Mouse (Mus musculus): ENCODE data around the gene Slc34a1. TPM values are rescaled to one million over a fixed set of nuclear protein-coding genes. Genes with fewer than 3 reads are reported as not detected.

The Slc34a1 gene
- polyA plus RNA-seq (2014; fragmentation: Illumina TruSeq; extraction: RNeasy Lipid Tissue Mini Kit (QIAGEN cat#74804); ENCODE audit: insufficient read depth, low read depth, low replicate concordance) = not detected

GRCm38 (mm10) chr13:55398088-55398487 is at the start of gene Slc34a1:
Gene Slc34a1 (plus strand): TSS chr13:55398187.

GRCm38 (mm10) chr13:55362453-55363060 is 35.4 kb upstream of the Slc34a1 start, which contains the start of gene Lman2:
Gene Lman2 (minus strand): TSS chr13:55362783.

GRCm38 (mm10) chr13:55369531-55370114 is 28.4 kb upstream of the Slc34a1 start, which contains the start of gene Rgs14:
Gene Rgs14 (plus strand): TSS chr13:55369732.

GRCm38 (mm10) chr13:55414743-55415380 is 16.9 kb downstream of the Slc34a1 start, which contains the start of gene Pfn3:
Gene Pfn3 (minus strand): TSS chr13:55415232.

GRCm38 (mm10) chr13:55426613-55427012 is 28.6 kb downstream of the Slc34a1 start, which contains the start of gene F12:
Gene F12 (minus strand): TSS chr13:55426793.

GRCm38 (mm10) chr13:55444937-55445315 is 46.9 kb downstream of the Slc34a1 start, which contains the start of gene Grk6:
Gene Grk6 (plus strand): TSS chr13:55445072.

GRCm38 (mm10) chr13:55464027-55464884 is 66.3 kb downstream of the Slc34a1 start, which contains the start of gene Prr7:
Gene Prr7 (plus strand): TSS chr13:55464267.

Other genes with a start within 250 kb of the Slc34a1 start
- 12.4 TPM for gene Fgfr4, start 245.5 kb upstream of the Slc34a1 start, polyA plus RNA-seq (2014; fragmentation: Illumina TruSeq; extraction: RNeasy Lipid Tissue Mini Kit (QIAGEN cat#74804); ENCODE audit: insufficient read depth, low read depth, low replicate concordance)
- 12.2 TPM for gene Nsd1, start 188.4 kb upstream of the Slc34a1 start, polyA plus RNA-seq (2014; fragmentation: Illumina TruSeq; extraction: RNeasy Lipid Tissue Mini Kit (QIAGEN cat#74804); ENCODE audit: insufficient read depth, low read depth, low replicate concordance)
- 118 TPM for gene Prelid1, start 77.7 kb upstream of the Slc34a1 start, polyA plus RNA-seq (2014; fragmentation: Illumina TruSeq; extraction: RNeasy Lipid Tissue Mini Kit (QIAGEN cat#74804); ENCODE audit: insufficient read depth, low read depth, low replicate concordance)
- gene Rab24, start 76.2 kb upstream of the Slc34a1 start, polyA plus RNA-seq (2014; fragmentation: Illumina TruSeq; extraction: RNeasy Lipid Tissue Mini Kit (QIAGEN cat#74804); ENCODE audit: insufficient read depth, low read depth, low replicate concordance) = 54.5 TPM
- gene Mxd3, start 68.4 kb upstream of the Slc34a1 start, polyA plus RNA-seq (2014; fragmentation: Illumina TruSeq; extraction: RNeasy Lipid Tissue Mini Kit (QIAGEN cat#74804); ENCODE audit: insufficient read depth, low read depth, low replicate concordance) = 1.1 TPM
- gene Lman2, start 35.4 kb upstream of the Slc34a1 start, polyA plus RNA-seq (2014; fragmentation: Illumina TruSeq; extraction: RNeasy Lipid Tissue Mini Kit (QIAGEN cat#74804); ENCODE audit: insufficient read depth, low read depth, low replicate concordance) = 46.3 TPM
- 6.5 TPM for gene Rgs14, start 28.5 kb upstream of the Slc34a1 start, polyA plus RNA-seq (2014; fragmentation: Illumina TruSeq; extraction: RNeasy Lipid Tissue Mini Kit (QIAGEN cat#74804); ENCODE audit: insufficient read depth, low read depth, low replicate concordance)
- gene Pfn3, start 17.0 kb downstream of the Slc34a1 start, polyA plus RNA-seq (2014; fragmentation: Illumina TruSeq; extraction: RNeasy Lipid Tissue Mini Kit (QIAGEN cat#74804); ENCODE audit: insufficient read depth, low read depth, low replicate concordance) = not detected
- 0.11 TPM for gene F12, start 28.6 kb downstream of the Slc34a1 start, polyA plus RNA-seq (2014; fragmentation: Illumina TruSeq; extraction: RNeasy Lipid Tissue Mini Kit (QIAGEN cat#74804); ENCODE audit: insufficient read depth, low read depth, low replicate concordance)
- 26.2 TPM for gene Grk6, start 46.9 kb downstream of the Slc34a1 start, polyA plus RNA-seq (2014; fragmentation: Illumina TruSeq; extraction: RNeasy Lipid Tissue Mini Kit (QIAGEN cat#74804); ENCODE audit: insufficient read depth, low read depth, low replicate concordance)
- 1.3 TPM for gene Prr7, start 66.1 kb downstream of the Slc34a1 start, polyA plus RNA-seq (2014; fragmentation: Illumina TruSeq; extraction: RNeasy Lipid Tissue Mini Kit (QIAGEN cat#74804); ENCODE audit: insufficient read depth, low read depth, low replicate concordance)
- gene Dbn1, start 89.9 kb downstream of the Slc34a1 start, polyA plus RNA-seq (2014; fragmentation: Illumina TruSeq; extraction: RNeasy Lipid Tissue Mini Kit (QIAGEN cat#74804); ENCODE audit: insufficient read depth, low read depth, low replicate concordance) = 5.0 TPM
- gene Pdlim7, start 115.5 kb downstream of the Slc34a1 start, polyA plus RNA-seq (2014; fragmentation: Illumina TruSeq; extraction: RNeasy Lipid Tissue Mini Kit (QIAGEN cat#74804); ENCODE audit: insufficient read depth, low read depth, low replicate concordance) = 31.3 TPM
- 17.2 TPM for gene Dok3, start 131.1 kb downstream of the Slc34a1 start, polyA plus RNA-seq (2014; fragmentation: Illumina TruSeq; extraction: RNeasy Lipid Tissue Mini Kit (QIAGEN cat#74804); ENCODE audit: insufficient read depth, low read depth, low replicate concordance)
- 22.7 TPM for gene Ddx41, start 138.5 kb downstream of the Slc34a1 start, polyA plus RNA-seq (2014; fragmentation: Illumina TruSeq; extraction: RNeasy Lipid Tissue Mini Kit (QIAGEN cat#74804); ENCODE audit: insufficient read depth, low read depth, low replicate concordance)
- 54.6 TPM for gene Fam193b, start 172.9 kb downstream of the Slc34a1 start, polyA plus RNA-seq (2014; fragmentation: Illumina TruSeq; extraction: RNeasy Lipid Tissue Mini Kit (QIAGEN cat#74804); ENCODE audit: insufficient read depth, low read depth, low replicate concordance)
- 140 TPM for gene Tmed9, start 175.5 kb downstream of the Slc34a1 start, polyA plus RNA-seq (2014; fragmentation: Illumina TruSeq; extraction: RNeasy Lipid Tissue Mini Kit (QIAGEN cat#74804); ENCODE audit: insufficient read depth, low read depth, low replicate concordance)
- 12.9 TPM for gene B4galt7, start 201.7 kb downstream of the Slc34a1 start, polyA plus RNA-seq (2014; fragmentation: Illumina TruSeq; extraction: RNeasy Lipid Tissue Mini Kit (QIAGEN cat#74804); ENCODE audit: insufficient read depth, low read depth, low replicate concordance)
- gene Caml, start 224.8 kb downstream of the Slc34a1 start, polyA plus RNA-seq (2014; fragmentation: Illumina TruSeq; extraction: RNeasy Lipid Tissue Mini Kit (QIAGEN cat#74804); ENCODE audit: insufficient read depth, low read depth, low replicate concordance) = 28.7 TPM
- gene Ddx46, start 236.8 kb downstream of the Slc34a1 start, polyA plus RNA-seq (2014; fragmentation: Illumina TruSeq; extraction: RNeasy Lipid Tissue Mini Kit (QIAGEN cat#74804); ENCODE audit: insufficient read depth, low read depth, low replicate concordance) = 12.5 TPM

Measured in lung, adult 10 weeks (tissue).